Mouse (Mus musculus) urinary bladder, postnatal 0 days (tissue): ENCODE data around the gene Lgr6. TPM values are rescaled to one million over a fixed set of nuclear protein-coding genes. Genes with fewer than 3 reads are reported as not detected.

Source experiments
- polyA plus RNA-seq: library from polyadenylated mRNA; unstranded; fragments of >200 nt; fragmentation: Nextera tagmentation; extraction: Ambion mirVana; gene quantifications from 2 replicates; pipeline ENCODE4 v1.2.1, GENCODE M21; 2015

Lgr6 gene
- 0.42 and 0.69 TPM in 2 replicates for polyA plus RNA-seq

DNA sequence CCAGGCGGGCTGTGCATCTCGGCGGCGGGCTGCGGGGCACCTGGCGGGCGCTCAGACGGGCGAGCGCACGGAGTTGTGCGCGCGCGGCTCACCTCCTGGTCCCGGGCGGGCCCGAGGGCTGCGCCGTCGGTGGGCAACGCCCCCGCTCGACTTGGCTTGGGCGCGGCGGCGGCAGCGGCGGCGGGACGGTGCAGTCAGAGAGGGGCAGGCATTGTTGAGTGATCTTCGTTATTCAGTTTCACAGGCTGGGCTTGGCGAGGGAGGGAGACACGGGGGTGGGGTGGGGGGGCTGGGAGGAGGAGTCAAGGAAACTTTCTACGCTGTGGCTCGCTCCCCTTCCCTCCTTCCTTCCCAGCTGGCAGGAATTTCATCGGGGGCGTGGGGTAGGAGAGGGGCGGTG is at the start of gene Lgr6:
Gene Lgr6 (minus strand): TSS at position 153 of the 400 bp plus-strand sequence.

DNA sequence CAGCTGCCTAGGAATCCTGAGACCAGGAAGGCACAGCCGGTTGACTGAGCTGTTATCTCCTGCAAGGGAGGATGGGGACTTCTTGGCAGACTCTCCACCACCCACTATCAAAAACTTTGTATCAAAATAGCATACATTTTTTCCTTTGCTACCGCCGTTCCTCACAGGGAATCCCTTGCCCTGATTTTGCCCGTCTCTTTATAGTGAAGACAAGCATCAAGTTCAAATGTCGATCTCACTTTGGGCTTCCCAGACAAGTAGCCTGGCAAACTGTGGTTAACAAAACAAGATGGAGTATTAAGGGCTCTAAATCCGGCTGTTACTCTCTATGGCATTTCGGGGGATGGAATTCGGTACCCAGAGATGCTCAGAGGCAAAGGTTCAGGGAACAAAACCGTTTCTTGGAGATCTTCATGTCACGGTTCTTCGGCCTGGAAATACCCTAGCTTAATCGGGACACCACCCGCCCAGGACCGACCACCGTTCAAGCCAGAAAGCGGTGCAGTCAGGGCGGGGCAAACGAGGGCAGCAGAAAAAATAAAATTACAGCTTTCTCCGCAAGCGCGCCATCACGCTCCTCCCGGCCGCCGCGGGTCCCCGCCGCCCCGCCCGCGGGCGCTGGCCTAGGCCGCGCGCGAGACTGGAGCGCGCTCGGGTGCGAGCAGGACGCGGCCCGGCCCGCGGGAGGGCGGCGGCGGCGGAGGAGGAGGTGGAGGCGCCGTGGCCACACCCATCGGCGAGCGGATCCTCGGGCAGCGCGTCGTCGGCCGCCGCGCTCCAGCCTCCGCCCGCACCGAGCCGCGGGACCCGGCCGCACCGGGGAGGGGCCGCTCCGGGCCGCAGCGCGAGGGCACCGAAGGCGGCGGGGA is 41.2 kb upstream of the Lgr6 start, which contains the start of gene Arl8a:
Gene Arl8a (plus strand): TSS at position 748 of the 869 bp plus-strand sequence.

DNA sequence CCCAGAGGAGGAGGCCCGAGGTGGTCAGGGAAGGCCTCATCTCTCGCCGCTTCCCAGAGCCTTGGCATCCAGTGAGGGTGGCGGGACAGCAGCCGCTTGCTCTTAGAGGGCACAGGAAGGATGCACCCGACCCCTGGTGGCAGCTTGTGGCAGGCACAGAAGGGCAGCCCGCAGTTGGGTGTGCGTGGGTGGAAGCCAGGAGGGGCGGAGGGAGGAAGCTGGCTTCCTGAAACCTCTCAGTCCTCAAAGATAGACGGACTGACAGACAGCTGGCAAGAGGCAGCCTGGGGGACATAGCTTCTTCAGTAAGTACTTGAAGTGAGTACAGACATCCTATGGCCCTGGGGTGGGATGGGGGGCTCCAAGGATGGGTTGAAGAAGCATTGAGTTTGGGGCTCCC is 27.4 kb upstream of the Lgr6 start, which contains the start of gene Ptpn7:
Gene Ptpn7 (plus strand): TSS at position 228 of the 400 bp plus-strand sequence.

DNA sequence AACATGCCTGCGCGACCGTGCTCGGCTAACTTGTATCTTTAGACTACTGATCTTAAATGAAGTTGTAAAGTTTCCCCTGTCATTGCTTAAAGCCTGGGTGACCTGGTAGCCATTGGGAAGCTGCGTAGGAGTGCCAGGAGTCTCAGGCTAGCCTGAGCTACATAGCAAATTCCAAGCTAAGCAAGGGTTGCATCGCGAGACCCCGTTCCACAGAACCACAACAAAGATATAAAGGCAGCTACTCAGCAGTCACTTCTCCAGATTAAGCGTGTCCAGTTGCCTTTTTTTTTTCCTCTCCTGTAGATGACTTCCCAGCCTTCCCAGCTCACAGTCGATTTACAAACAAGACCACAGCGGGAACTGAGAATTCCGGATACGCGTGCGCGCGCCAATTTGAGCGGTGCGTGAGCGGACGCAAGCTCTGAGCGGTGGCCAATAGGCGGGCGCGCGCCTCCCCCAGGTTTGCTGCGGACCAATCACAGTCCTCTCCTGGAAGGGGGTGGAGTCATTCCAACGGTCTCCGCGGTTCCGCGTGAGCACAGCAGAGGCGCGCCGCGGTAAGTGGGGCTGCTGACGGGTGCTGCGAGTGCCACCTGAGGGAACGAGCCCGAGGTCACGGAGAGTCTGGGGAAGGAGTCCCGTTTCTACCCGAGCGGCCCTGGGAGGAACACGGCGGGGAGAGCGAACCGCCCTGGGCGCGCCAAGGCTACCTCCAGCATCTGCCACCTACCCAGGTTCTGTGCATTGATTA is 142.8 kb downstream of the Lgr6 start, which contains the start of gene Ube2t:
Gene Ube2t (plus strand): TSS at position 513 of the 751 bp plus-strand sequence.

DNA sequence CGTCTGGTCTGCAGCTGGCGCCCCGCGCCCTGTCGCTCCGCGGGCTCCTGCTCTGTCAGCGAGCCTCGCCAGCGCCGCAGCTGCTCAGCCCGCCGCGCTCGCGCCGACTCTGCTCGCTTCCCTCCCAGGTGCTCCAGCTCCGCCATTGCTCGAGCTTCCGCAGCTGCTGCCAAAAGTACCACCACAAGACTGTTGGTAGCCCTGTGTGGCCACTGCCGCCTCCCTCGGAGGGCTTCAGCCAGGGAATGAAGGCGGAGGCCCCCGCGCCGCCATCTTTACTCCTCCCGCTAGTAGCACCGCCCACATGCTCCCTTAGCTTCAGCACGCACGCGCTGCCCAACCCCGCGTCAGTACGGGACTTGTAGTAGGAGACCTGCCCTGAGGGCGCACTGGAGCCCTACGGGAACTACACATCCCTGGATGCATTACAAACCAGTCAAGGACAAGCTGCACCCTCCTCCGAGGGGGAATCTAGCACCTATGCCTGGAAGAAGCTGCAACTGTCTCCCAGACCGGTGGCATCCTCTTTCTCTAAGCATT is 149.4 kb downstream of the Lgr6 start, which contains the start of gene Ppp1r12b:
Gene Ppp1r12b (minus strand): TSS at position 306 of the 540 bp plus-strand sequence.

Other genes starting within 250 kb of the Lgr6 start
- 87.5 and 97.0 TPM in 2 replicates for gene Ppp1r12b, start 149.3 kb downstream of the Lgr6 start, polyA plus RNA-seq
- 6.5 and 10.5 TPM in 2 replicates for gene Ube2t, start 142.7 kb downstream of the Lgr6 start, polyA plus RNA-seq
- gene Ptpn7, start 27.4 kb upstream of the Lgr6 start, polyA plus RNA-seq = 0.81 and 3.6 TPM in 2 replicates
- 78.3 and 82.7 TPM in 2 replicates for gene Arl8a, start 41.5 kb upstream of the Lgr6 start, polyA plus RNA-seq
- gene Gpr37l1, start 62.4 kb upstream of the Lgr6 start, polyA plus RNA-seq = 0.08 and 0.16 TPM in 2 replicates
- 29.5 and 36.1 TPM in 2 replicates for gene Elf3, start 153.3 kb upstream of the Lgr6 start, polyA plus RNA-seq
- gene Rnpep, start 178.8 kb upstream of the Lgr6 start, polyA plus RNA-seq = 50.7 and 54.3 TPM in 2 replicates
- gene Timm17a, start 208.5 kb upstream of the Lgr6 start, polyA plus RNA-seq = 283 and 284 TPM in 2 replicates
- gene Lmod1, start 219.5 kb upstream of the Lgr6 start, polyA plus RNA-seq = 145 and 160 TPM in 2 replicates